In genomic region chr1:171924900-171925299, GRCm38 (mm10) we compare ENCODE assay signal across 12 mouse cellular contexts.
"Had no signal": no experiment of that assay in that cellular context is flagged by ENCODE, and none has a peak within 500 bp of the region (broad histone marks: within the 10 kb centered on the region; RNA-seq: fewer than 3 reads in every experiment).

No protein-coding gene starts in this region.

- DNase-seq: lung, adult 18-20 months; lung, embryonic 14.5 days; lung, postnatal 10 days; lung, postnatal 4 days; midbrain, embryonic 14.5 days; retina, postnatal 1 day; right cerebral cortex, postnatal 25 days; right cerebral cortex, postnatal 4 days; spleen, adult 18-20 months; thymus, adult 18-20 months; thymus, postnatal 14 days; thymus, postnatal 36 days had no signal
